Mouse (Mus musculus): ENCODE measurements around the gene Plbd2. TPM values are rescaled to one million over a fixed set of nuclear protein-coding genes. Genes with fewer than 3 reads are reported as not detected.
A peak's percentile ranks its signal among the peaks of the same experiment; 100 is the strongest.

The Plbd2 gene
- polyA plus RNA-seq, 1 experiment from 2014 or later = 42.1 TPM

- no peaks in the 10 kb centered on the region for H3K4me1 ChIP-seq (replicated peaks; ENCODE audit: control insufficient read depth, insufficient read depth, low read length)
- no peak for DNase-seq (ENCODE audit: low spot score)
- ATAC-seq (replicated peaks; ENCODE audit: low FRiP score, low TSS enrichment, low read depth) = no peak; the same call in 1 of the 2 replicates
- no peak overlapping the region for H3K27ac ChIP-seq (ENCODE audit: low read depth)
- H3K4me3 ChIP-seq (ENCODE audit: low read depth, low read length) = no peak overlapping the region
- H3K4me2 ChIP-seq (ENCODE audit: low read length) = no peak overlapping the region
- no peak overlapping the region for H3K9ac ChIP-seq (ENCODE audit: low read length)
- H3K9me3 ChIP-seq (ENCODE audit: control insufficient read depth, low read length) = no peaks in the 10 kb centered on the region
- no peaks in the 10 kb centered on the region for H3K36me3 ChIP-seq (ENCODE audit: control insufficient read depth, insufficient read depth, low read length)
- WGBS = 84% methylated on average over 6 of the region's 6 CpGs
- no peaks in the 10 kb centered on the region for H3K27me3 ChIP-seq (replicated peaks; ENCODE audit: control insufficient read depth, insufficient read depth, low read length)
Measured at GRCm38 (mm10) chr5:120465860-120466259, 37.6 kb downstream of the Plbd2 start.

- DNase-seq (ENCODE audit: low spot score) (no peak), ATAC-seq (replicated peaks; ENCODE audit: low FRiP score, low TSS enrichment, low read depth) (no peak)
- Histone ChIP-seq H3K27ac (ENCODE audit: low read depth) (no peak overlapping the region), H3K4me1 (replicated peaks; ENCODE audit: control insufficient read depth, insufficient read depth, low read length) (no peaks in the 10 kb centered on the region), H3K27me3 (replicated peaks; ENCODE audit: control insufficient read depth, insufficient read depth, low read length) (no peaks in the 10 kb centered on the region), H3K36me3 (ENCODE audit: control insufficient read depth, insufficient read depth, low read length) (no peaks in the 10 kb centered on the region), H3K9ac (ENCODE audit: low read length) (no peak overlapping the region), H3K4me3 (ENCODE audit: low read depth, low read length) (no peak overlapping the region), H3K9me3 (ENCODE audit: control insufficient read depth, low read length) (no peaks in the 10 kb centered on the region), H3K4me2 (ENCODE audit: low read length) (no peak overlapping the region)
- WGBS = 42% methylated on average over 5 of the region's 5 CpGs
Measured at GRCm38 (mm10) chr5:120465062-120465461, 38.4 kb downstream of the Plbd2 start.

- Histone ChIP-seq H3K4me2 (ENCODE audit: low read length) (no peak overlapping the region), H3K27ac (ENCODE audit: low read depth) (no peak overlapping the region), H3K4me3 (ENCODE audit: low read depth, low read length) (no peak overlapping the region), H3K4me1 (replicated peaks; ENCODE audit: control insufficient read depth, insufficient read depth, low read length) (no peaks in the 10 kb centered on the region), H3K27me3 (replicated peaks; ENCODE audit: control insufficient read depth, insufficient read depth, low read length) (no peaks in the 10 kb centered on the region), H3K9me3 (ENCODE audit: control insufficient read depth, low read length) (no peaks in the 10 kb centered on the region), H3K36me3 (ENCODE audit: control insufficient read depth, insufficient read depth, low read length) (no peaks in the 10 kb centered on the region), H3K9ac (ENCODE audit: low read length) (no peak overlapping the region)
- DNase-seq (ENCODE audit: low spot score) = no peak
- 80% methylated on average over 4 of the region's 4 CpGs for WGBS
- no peak for ATAC-seq (replicated peaks; ENCODE audit: low FRiP score, low TSS enrichment, low read depth)
Measured at GRCm38 (mm10) chr5:120464321-120464720, 39.1 kb downstream of the Plbd2 start.

GRCm38 (mm10) chr5:120461902-120462301 lies 41.5 kb downstream of the Plbd2 start:
- no peaks in the 10 kb centered on the region for H3K27me3 ChIP-seq (replicated peaks; ENCODE audit: control insufficient read depth, insufficient read depth, low read length)
- ATAC-seq (replicated peaks; ENCODE audit: low FRiP score, low TSS enrichment, low read depth) = no peak
- H3K27ac ChIP-seq (ENCODE audit: low read depth) = no peak overlapping the region
- no peaks in the 10 kb centered on the region for H3K36me3 ChIP-seq (ENCODE audit: control insufficient read depth, insufficient read depth, low read length)
- H3K4me3 ChIP-seq (ENCODE audit: low read depth, low read length) = no peak overlapping the region
- H3K4me2 ChIP-seq (ENCODE audit: low read length) = no peak overlapping the region
- H3K9ac ChIP-seq (ENCODE audit: low read length) = no peak overlapping the region
- H3K4me1 ChIP-seq (replicated peaks; ENCODE audit: control insufficient read depth, insufficient read depth, low read length) = no peaks in the 10 kb centered on the region
- H3K9me3 ChIP-seq (ENCODE audit: control insufficient read depth, low read length) = no peaks in the 10 kb centered on the region
- WGBS = 73% methylated on average over 15 of the region's 15 CpGs
- DNase-seq (ENCODE audit: low spot score) = no peak

DNA sequence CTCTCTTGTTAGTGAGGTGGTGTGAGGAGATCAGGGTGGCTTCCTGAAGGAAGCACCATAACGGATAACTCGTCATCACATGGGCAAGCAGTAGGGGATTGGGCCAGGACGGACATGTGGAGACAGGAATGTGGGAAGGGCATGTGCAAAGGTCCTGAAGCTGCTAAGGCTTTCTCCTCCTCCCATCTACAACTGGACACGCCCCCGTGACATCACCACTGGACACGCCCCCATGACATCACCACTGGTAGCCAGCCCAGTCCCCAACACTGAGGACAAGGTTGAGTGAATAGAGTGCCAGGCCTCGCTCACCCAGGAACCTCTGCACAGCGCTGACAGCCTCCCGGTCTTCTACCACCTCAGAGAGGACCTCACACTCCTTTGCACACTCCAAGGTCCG lies 44.3 kb downstream of the Plbd2 start:
- 0 out of 2 replicates have a peak, but pooled peaks have one; percentile 17 for ATAC-seq (replicated peaks; ENCODE audit: low FRiP score, low TSS enrichment, low read depth)
- no peak for DNase-seq (ENCODE audit: low spot score)
- Histone ChIP-seq H3K4me1 (replicated peaks; ENCODE audit: control insufficient read depth, insufficient read depth, low read length) (no peaks in the 10 kb centered on the region), H3K36me3 (ENCODE audit: control insufficient read depth, insufficient read depth, low read length) (no peaks in the 10 kb centered on the region), H3K9me3 (ENCODE audit: control insufficient read depth, low read length) (no peaks in the 10 kb centered on the region), H3K9ac (ENCODE audit: low read length) (no peak overlapping the region), H3K4me3 (ENCODE audit: low read depth, low read length) (no peak overlapping the region), H3K27me3 (replicated peaks; ENCODE audit: control insufficient read depth, insufficient read depth, low read length) (no peaks in the 10 kb centered on the region), H3K4me2 (ENCODE audit: low read length) (no peak overlapping the region), H3K27ac (ENCODE audit: low read depth) (no peak overlapping the region)
- 76% methylated on average over 10 of the region's 10 CpGs for WGBS

DNA sequence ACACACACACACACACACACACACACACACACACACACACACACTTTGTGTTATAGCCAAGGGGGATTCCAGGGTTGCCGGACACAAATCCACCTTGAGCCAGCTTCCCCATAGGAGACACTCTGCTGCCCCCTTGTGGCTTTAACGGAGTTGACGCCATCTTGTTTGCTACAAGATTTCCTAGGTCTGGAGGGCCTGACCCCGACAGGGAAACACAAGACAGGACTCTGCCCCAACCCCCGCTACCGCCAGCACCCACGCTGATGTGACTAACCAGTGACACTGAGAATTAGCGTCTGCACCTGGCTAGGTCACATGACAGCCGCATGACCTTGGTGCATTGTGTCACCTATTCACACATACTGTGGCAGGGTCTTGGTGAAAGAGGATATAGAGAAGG lies 45.8 kb downstream of the Plbd2 start:
- H3K36me3 ChIP-seq (ENCODE audit: control insufficient read depth, insufficient read depth, low read length) = no peaks in the 10 kb centered on the region
- no peak overlapping the region for H3K27ac ChIP-seq (ENCODE audit: low read depth)
- H3K27me3 ChIP-seq (replicated peaks; ENCODE audit: control insufficient read depth, insufficient read depth, low read length) = no peaks in the 10 kb centered on the region
- H3K9me3 ChIP-seq (ENCODE audit: control insufficient read depth, low read length) = no peaks in the 10 kb centered on the region
- peak; percentile 89 for DNase-seq (ENCODE audit: low spot score)
- H3K4me1 ChIP-seq (replicated peaks; ENCODE audit: control insufficient read depth, insufficient read depth, low read length) = no peaks in the 10 kb centered on the region
- no peak overlapping the region for H3K4me3 ChIP-seq (ENCODE audit: low read depth, low read length)
- no peak overlapping the region for H3K9ac ChIP-seq (ENCODE audit: low read length)
- no peak for ATAC-seq (replicated peaks; ENCODE audit: low FRiP score, low TSS enrichment, low read depth)
- H3K4me2 ChIP-seq (ENCODE audit: low read length) = no peak overlapping the region
- 4% methylated on average over 9 of the region's 9 CpGs for WGBS

- Histone ChIP-seq H3K4me1 (replicated peaks; ENCODE audit: control insufficient read depth, insufficient read depth, low read length) (no peaks in the 10 kb centered on the region), H3K27me3 (replicated peaks; ENCODE audit: control insufficient read depth, insufficient read depth, low read length) (no peaks in the 10 kb centered on the region), H3K4me2 (ENCODE audit: low read length) (no peak overlapping the region), H3K4me3 (ENCODE audit: low read depth, low read length) (no peak overlapping the region), H3K9me3 (ENCODE audit: control insufficient read depth, low read length) (no peaks in the 10 kb centered on the region), H3K36me3 (ENCODE audit: control insufficient read depth, insufficient read depth, low read length) (no peaks in the 10 kb centered on the region), H3K27ac (ENCODE audit: low read depth) (no peak overlapping the region), H3K9ac (ENCODE audit: low read length) (no peak overlapping the region)
- DNase-seq (ENCODE audit: low spot score) (no peak), ATAC-seq (replicated peaks; ENCODE audit: low FRiP score, low TSS enrichment, low read depth) (no peak; the same call in 1 of the 2 replicates)
- 52% methylated on average over 7 of the region's 7 CpGs for WGBS
Measured at GRCm38 (mm10) chr5:120456841-120457554, 46.4 kb downstream of the Plbd2 start.

GRCm38 (mm10) chr5:120456253-120456652 lies 47.2 kb downstream of the Plbd2 start:
- no peaks in the 10 kb centered on the region for H3K36me3 ChIP-seq (ENCODE audit: control insufficient read depth, insufficient read depth, low read length)
- no peak for ATAC-seq (replicated peaks; ENCODE audit: low FRiP score, low TSS enrichment, low read depth)
- no peak overlapping the region for H3K4me2 ChIP-seq (ENCODE audit: low read length)

GRCm38 (mm10) chr5:120454756-120455337 lies 48.6 kb downstream of the Plbd2 start:
- Histone ChIP-seq H3K4me2 (ENCODE audit: low read length) (no peak overlapping the region), H3K27ac (ENCODE audit: low read depth) (no peak overlapping the region), H3K9me3 (ENCODE audit: control insufficient read depth, low read length) (no peaks in the 10 kb centered on the region), H3K4me3 (ENCODE audit: low read depth, low read length) (no peak overlapping the region), H3K36me3 (ENCODE audit: control insufficient read depth, insufficient read depth, low read length) (no peaks in the 10 kb centered on the region), H3K27me3 (replicated peaks; ENCODE audit: control insufficient read depth, insufficient read depth, low read length) (no peaks in the 10 kb centered on the region), H3K4me1 (replicated peaks; ENCODE audit: control insufficient read depth, insufficient read depth, low read length) (no peaks in the 10 kb centered on the region), H3K9ac (ENCODE audit: low read length) (no peak overlapping the region)
- ATAC-seq (replicated peaks; ENCODE audit: low FRiP score, low TSS enrichment, low read depth) (no peak), DNase-seq (ENCODE audit: low spot score) (no peak)
- WGBS = 37% methylated on average over 14 of the region's 14 CpGs

More at GRCm38 (mm10) chr5:120456253-120456652, 47.2 kb downstream of the Plbd2 start:
- no peak for DNase-seq (ENCODE audit: low spot score)
- H3K9me3 ChIP-seq (ENCODE audit: control insufficient read depth, low read length) = no peaks in the 10 kb centered on the region
- no peaks in the 10 kb centered on the region for H3K27me3 ChIP-seq (replicated peaks; ENCODE audit: control insufficient read depth, insufficient read depth, low read length)
- H3K27ac ChIP-seq (ENCODE audit: low read depth) = no peak overlapping the region
- 17% methylated on average over 1 of the region's 1 CpGs for WGBS
- H3K4me1 ChIP-seq (replicated peaks; ENCODE audit: control insufficient read depth, insufficient read depth, low read length) = no peaks in the 10 kb centered on the region
- H3K9ac ChIP-seq (ENCODE audit: low read length) = no peak overlapping the region
- no peak overlapping the region for H3K4me3 ChIP-seq (ENCODE audit: low read depth, low read length)

Data from intestine, embryonic 14.5 days (tissue).